Mouse (Mus musculus): Measurements from ENCODE around the gene Anxa9.
A peak's percentile ranks its signal among the peaks of the same experiment; 100 is the strongest.

- TF ChIP-seq CTCF (conservative IDR thresholded peaks at IDR 0.05 in 1 of 2, IDR thresholded peaks at IDR 0.05 in 1 of 2; ENCODE audit: low read depth in 2 of 2, low read length in 2 of 2): peak; percentile 46 to 85; a peak in 3 of 4 replicates
- no peak for TF ChIP-seq CHD2 (IDR thresholded peaks at IDR 0.05; ENCODE audit: low read length)
- TF ChIP-seq SMC3 (IDR thresholded peaks at IDR 0.05; ENCODE audit: low read depth, low read length): peak; percentile 81
- no peak for TF ChIP-seq EP300 (IDR thresholded peaks at IDR 0.05; ENCODE audit: low read length)
- no peak for TF ChIP-seq POLR2A (IDR thresholded peaks at IDR 0.05; ENCODE audit: low read depth, low read length)
- 0 out of 2 replicates have a peak, but pooled peaks have one; percentile 5 for TF ChIP-seq ZC3H11A (IDR thresholded peaks at IDR 0.05; ENCODE audit: low read depth, low read length)
- TF ChIP-seq MAX (IDR thresholded peaks at IDR 0.05; ENCODE audit: low read length): no peak
- no peak for TF ChIP-seq RCOR1 (conservative IDR thresholded peaks at IDR 0.05; ENCODE audit: low read depth, low read length)
- TF ChIP-seq JUND (conservative IDR thresholded peaks at IDR 0.05; ENCODE audit: low read depth, low read length): no peak
- no peak for TF ChIP-seq ZNF384 (IDR thresholded peaks at IDR 0.05; ENCODE audit: low read depth, low read length)
- TF ChIP-seq RAD21 (IDR thresholded peaks at IDR 0.05; ENCODE audit: low read depth, low read length): peak; percentile 86
- TF ChIP-seq USF1 (IDR thresholded peaks at IDR 0.05; ENCODE audit: low read depth, low read length): no peak
- no peak for TF ChIP-seq USF2 (conservative IDR thresholded peaks at IDR 0.05; ENCODE audit: low read depth, low read length)
- no peak for TF ChIP-seq HCFC1 (IDR thresholded peaks at IDR 0.05; ENCODE audit: low read depth, low read length)
These were observed 42.5 kb upstream of the Anxa9 start for GRCm38 (mm10) chr3:95349491-95349890.

All from CH12.LX (cell line).